Mouse (Mus musculus) small intestine, adult 2 months (tissue): ENCODE measurements around the gene Pafah2. TPM values are rescaled to one million over a fixed set of nuclear protein-coding genes. Genes with fewer than 3 reads are reported as not detected.

Source experiments
- H3K27ac ChIP-seq: fragments of 200-500 bp; 2 replicates; pipeline ENCODE4 v1.5.1; 2012; ENCODE audit warnings: low read depth, low read length, control low read depth, inconsistent platforms; ENCODE audit not compliant: insufficient read depth
- H3K27me3 ChIP-seq: fragments of 200-500 bp; 2 replicates; pipeline ENCODE4 v1.6.1; 2012; ENCODE audit warnings: mild to moderate bottlenecking, moderate library complexity, low read length, inconsistent platforms; ENCODE audit not compliant: control insufficient read depth, insufficient read depth
- H3K36me3 ChIP-seq: fragments of 200-500 bp; 2 replicates; pipeline ENCODE4 v1.6.1; 2012; ENCODE audit warnings: mild to moderate bottlenecking, low read length, control low read depth, inconsistent platforms; ENCODE audit not compliant: control insufficient read depth, insufficient read depth
- H3K4me1 ChIP-seq: fragments of 200-500 bp; 2 replicates; pipeline ENCODE4 v1.6.1; 2012; ENCODE audit warnings: low read length, inconsistent platforms, mixed read lengths; ENCODE audit not compliant: control insufficient read depth, insufficient read depth, insufficient read length
- H3K4me3 ChIP-seq: fragments of 200-500 bp; 2 replicates; pipeline ENCODE4 v1.5.1; 2012; ENCODE audit warnings: low read depth, mild to moderate bottlenecking, control low read depth, inconsistent platforms, low read length, moderate library complexity
- CTCF ChIP-seq: fragments of 200-500 bp; IDR thresholded peaks from 2 replicates; pipeline ENCODE4 v1.5.1; 2012; ENCODE audit warnings: low read depth, mild to moderate bottlenecking, control low read depth, inconsistent platforms, low read length, moderate library complexity, mixed read lengths; ENCODE audit not compliant: insufficient replicate concordance, insufficient read length; ENCODE audit errors: extremely low read depth
- POLR2A ChIP-seq: fragments of 200-500 bp; IDR thresholded peaks from 2 replicates; pipeline ENCODE4 v1.6.1; 2012; ENCODE audit warnings: low read depth, mild to moderate bottlenecking, control low read depth, inconsistent platforms, low read length, moderate library complexity
- WGBS: fragments of 180-500 bp; shearing (Covaris S2); methylation state at CpG from one replicate; pipeline ENCODE4 v1.1.7; 2018; 5-methylcytosine and 5-hydroxymethylcytosine counted together
- polyA plus RNA-seq: library from polyadenylated mRNA; depleted of rRNA; stranded (reverse); fragments of >200 nt; gene quantifications from 2 replicates; pipeline ENCODE4 v1.2.3, GENCODE M21; 2012; rRNA removed

The Pafah2 gene
- polyA plus RNA-seq, 1 experiment: 20.5 TPM

GRCm38 (mm10) chr4:134469341-134469796 is 73.2 kb downstream of the Pafah2 start:
- Histone ChIP-seq H3K27me3 (no peaks in the 10 kb centered on the region), H3K4me3 (peak overlapping the region; percentile 92; the same call in 1 of the 2 replicates), H3K4me1 (peaks cover 1% of the 10 kb centered on the region; the same call in 1 of the 2 replicates), H3K36me3 (peaks cover 10% of the 10 kb centered on the region; the same call in 1 of the 2 replicates), H3K27ac (no peak overlapping the region)
- 8% methylated on average over 6 of the region's 6 CpGs for WGBS
- no peak for TF ChIP-seq CTCF
- TF ChIP-seq POLR2A: no peak

DNA sequence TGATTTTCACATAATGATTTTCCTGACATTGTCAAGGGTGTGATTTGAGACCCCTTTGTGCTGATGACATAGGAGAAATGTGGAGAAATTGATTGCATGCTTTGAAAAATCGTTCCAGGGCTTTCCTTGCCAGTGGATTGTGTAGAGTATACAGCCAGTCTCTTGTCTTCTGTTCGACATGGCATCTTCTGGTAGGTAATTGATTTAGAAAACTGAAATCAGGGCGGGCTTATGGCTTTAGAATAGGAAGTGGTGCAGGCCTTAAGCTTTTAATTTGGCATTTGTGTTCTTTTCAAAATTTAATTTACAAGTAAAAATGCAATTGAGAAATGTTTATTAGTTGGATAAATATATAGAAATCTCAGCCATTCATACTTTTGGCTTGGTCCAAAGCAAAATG is 73.9 kb downstream of the Pafah2 start:
- no peak for TF ChIP-seq CTCF
- TF ChIP-seq POLR2A: no peak
- 52% methylated on average over 3 of the region's 3 CpGs for WGBS
- Histone ChIP-seq H3K4me3 (no peak overlapping the region), H3K27me3 (no peaks in the 10 kb centered on the region), H3K27ac (no peak overlapping the region), H3K36me3 (peaks cover 10% of the 10 kb centered on the region; the same call in 1 of the 2 replicates), H3K4me1 (peaks cover 1% of the 10 kb centered on the region; the same call in 1 of the 2 replicates)

DNA sequence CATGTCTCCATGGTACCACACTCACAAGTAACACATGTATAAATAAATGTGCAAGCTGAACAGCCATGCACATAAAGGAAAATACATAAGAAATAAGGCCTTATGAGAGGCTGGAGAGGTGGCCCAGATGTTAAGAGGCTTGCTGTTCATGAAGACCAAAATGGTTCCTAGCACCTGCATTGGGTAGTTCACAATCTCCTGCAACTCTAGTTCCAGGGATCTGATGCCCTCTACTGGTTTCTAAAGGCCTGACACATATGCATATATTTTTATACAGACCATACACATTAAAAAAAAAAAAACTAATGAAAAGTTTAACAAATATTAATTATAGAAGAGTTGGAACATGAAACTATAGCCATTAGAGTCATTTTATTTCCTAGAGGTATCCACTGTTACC is 75.3 kb downstream of the Pafah2 start:
- H3K36me3 ChIP-seq: peaks cover 10% of the 10 kb centered on the region; the same call in 1 of the 2 replicates

GRCm38 (mm10) chr4:134473764-134474163 is 77.6 kb downstream of the Pafah2 start:
- WGBS: 89% methylated on average over 4 of the region's 4 CpGs
- H3K4me1 ChIP-seq: no peaks in the 10 kb centered on the region
- H3K4me3 ChIP-seq: no peak overlapping the region
- peaks cover 10% of the 10 kb centered on the region; the same call in 1 of the 2 replicates for H3K36me3 ChIP-seq
- no peak for TF ChIP-seq CTCF
- no peak for TF ChIP-seq POLR2A
- no peak overlapping the region for H3K27ac ChIP-seq
- no peaks in the 10 kb centered on the region for H3K27me3 ChIP-seq

More for the DNA sequence above, 75.3 kb downstream of the Pafah2 start:
- Histone ChIP-seq H3K4me1 (peaks cover 1% of the 10 kb centered on the region; the same call in 1 of the 2 replicates), H3K27me3 (no peaks in the 10 kb centered on the region), H3K27ac (no peak overlapping the region), H3K4me3 (no peak overlapping the region)
- TF ChIP-seq CTCF (no peak), POLR2A (no peak)

DNA sequence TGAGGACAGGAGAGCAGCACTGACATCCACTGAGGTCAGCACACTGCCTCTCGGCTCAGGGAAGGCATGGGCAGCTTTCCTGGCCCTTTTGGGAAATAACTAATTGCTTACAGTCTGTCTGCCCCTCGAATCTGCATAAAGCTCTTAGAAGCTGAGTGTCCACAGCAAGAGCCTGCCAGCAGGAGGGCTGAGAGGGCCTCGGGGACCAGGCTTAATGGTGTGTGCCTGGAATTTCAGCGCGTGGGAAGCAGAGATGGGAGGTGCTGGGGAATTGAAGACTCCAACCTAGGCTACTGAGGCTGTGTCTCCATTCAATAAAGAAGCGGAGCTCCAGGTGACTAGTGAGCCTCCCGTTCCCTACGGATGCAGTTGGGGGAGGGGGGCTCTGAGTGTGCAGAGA is 78.1 kb downstream of the Pafah2 start:
- WGBS: 78% methylated on average over 8 of the region's 8 CpGs
- H3K4me1 ChIP-seq: no peaks in the 10 kb centered on the region
- no peaks in the 10 kb centered on the region for H3K27me3 ChIP-seq
- H3K27ac ChIP-seq: no peak overlapping the region
- TF ChIP-seq POLR2A: no peak
- TF ChIP-seq CTCF: no peak
- no peak overlapping the region for H3K4me3 ChIP-seq
- peaks cover 10% of the 10 kb centered on the region; the same call in 1 of the 2 replicates for H3K36me3 ChIP-seq

DNA sequence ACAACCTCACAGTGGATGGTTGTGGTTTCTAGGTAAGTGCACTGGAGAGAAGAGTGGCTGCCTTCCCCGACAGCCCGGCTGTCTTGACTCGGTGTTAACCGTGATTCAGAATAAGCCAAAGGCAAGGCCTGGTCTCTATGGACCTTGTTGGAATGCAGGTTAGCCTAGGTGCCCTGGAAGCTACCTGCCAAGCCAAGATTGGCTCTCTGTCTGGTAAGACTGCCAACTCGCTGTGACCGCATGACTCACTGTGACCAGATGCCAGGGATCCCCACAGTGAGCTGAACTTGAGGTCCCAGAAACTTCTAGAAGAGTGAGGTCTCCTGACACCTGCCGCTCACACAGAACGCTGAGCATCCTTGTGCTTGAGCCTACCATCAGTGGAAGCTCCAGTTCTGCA is 80.8 kb downstream of the Pafah2 start:
- Histone ChIP-seq H3K27me3 (no peaks in the 10 kb centered on the region), H3K4me1 (peaks cover 6% of the 10 kb centered on the region; the same call in 1 of the 2 replicates), H3K27ac (no peak overlapping the region), H3K36me3 (peaks cover 8% of the 10 kb centered on the region; the same call in 1 of the 2 replicates), H3K4me3 (no peak overlapping the region)
- WGBS: 83% methylated on average over 8 of the region's 8 CpGs
- TF ChIP-seq POLR2A: no peak
- TF ChIP-seq CTCF: no peak

Other genes starting within 250 kb of the Pafah2 start
- 5.3 and 19.2 TPM in 2 replicates for gene Cep85, start 209.2 kb upstream of the Pafah2 start, polyA plus RNA-seq
- gene Gm7534, start 193.3 kb upstream of the Pafah2 start, polyA plus RNA-seq: not detected in 2 replicates
- gene Catsper4, start 168.9 kb upstream of the Pafah2 start, polyA plus RNA-seq: 0.52 and 1.4 TPM in 2 replicates
- gene Cnksr1, start 157.9 kb upstream of the Pafah2 start, polyA plus RNA-seq: 16.3 and 42.5 TPM in 2 replicates
- gene E130218I03Rik, start 152.7 kb upstream of the Pafah2 start, polyA plus RNA-seq: not detected in 2 replicates
- gene Zfp593, start 150.7 kb upstream of the Pafah2 start, polyA plus RNA-seq: 6.4 and 7.2 TPM in 2 replicates
- gene Gm30191, start 149.4 kb upstream of the Pafah2 start, polyA plus RNA-seq: 0.35 TPM in 1 of 2 replicates, not detected in the other
- 8.6 and 16.7 TPM in 2 replicates for gene Grrp1, start 142.2 kb upstream of the Pafah2 start, polyA plus RNA-seq
- gene Pdik1l, start 108.4 kb upstream of the Pafah2 start, polyA plus RNA-seq: 1.4 and 1.6 TPM in 2 replicates
- gene Trim63, start 81.2 kb upstream of the Pafah2 start, polyA plus RNA-seq: 0.46 TPM in 1 of 2 replicates, not detected in the other
- 25.8 and 57.1 TPM in 2 replicates for gene Slc30a2, start 53.1 kb upstream of the Pafah2 start, polyA plus RNA-seq
- 1.5 and 1.7 TPM in 2 replicates for gene Extl1, start 12.5 kb upstream of the Pafah2 start, polyA plus RNA-seq
- 1.9 and 9.8 TPM in 2 replicates for gene Stmn1, start 72.0 kb downstream of the Pafah2 start, polyA plus RNA-seq
- gene Paqr7, start 100.4 kb downstream of the Pafah2 start, polyA plus RNA-seq: 31.2 and 45.7 TPM in 2 replicates
- gene Aunip, start 114.7 kb downstream of the Pafah2 start, polyA plus RNA-seq: 0.08 and 0.44 TPM in 2 replicates
- gene Mtfr1l, start 139.1 kb downstream of the Pafah2 start, polyA plus RNA-seq: 39.4 and 55.7 TPM in 2 replicates
- 4.5 and 4.8 TPM in 2 replicates for gene Selenon, start 155.8 kb downstream of the Pafah2 start, polyA plus RNA-seq